21 mouse cellular contexts compared by ENCODE assay signal in genomic region chr9:53022096-53022495, GRCm38 (mm10).
"Had no signal": no experiment of that assay in that cellular context is flagged by ENCODE, and none has a peak within 500 bp of the region (broad histone marks: within the 10 kb centered on the region; RNA-seq: fewer than 3 reads in every experiment).

No protein-coding gene starts in this region.

- H3K27ac ChIP-seq: lung, embryonic 15.5 days; macrophage; midbrain, embryonic 10.5 days; midbrain, embryonic 12.5 days; neural tube, embryonic 13.5 days; neural tube, embryonic 15.5 days had no signal

- H3K36me3 ChIP-seq: lung, embryonic 15.5 days; midbrain, embryonic 10.5 days; midbrain, embryonic 12.5 days; neural tube, embryonic 13.5 days; neural tube, embryonic 15.5 days had no signal

- H3K9me3 ChIP-seq: lung, embryonic 15.5 days; midbrain, embryonic 10.5 days; midbrain, embryonic 12.5 days; neural tube, embryonic 13.5 days; neural tube, embryonic 15.5 days had no signal

- H3K4me2 ChIP-seq: lung, embryonic 15.5 days; midbrain, embryonic 12.5 days; neural tube, embryonic 13.5 days; neural tube, embryonic 15.5 days had no signal

- H3K4me3 ChIP-seq: lung, embryonic 15.5 days; midbrain, embryonic 10.5 days; midbrain, embryonic 12.5 days; myocyte; neural tube, embryonic 13.5 days; neural tube, embryonic 15.5 days had no signal

- DNase-seq: liver, postnatal 0 days; lung, adult 2 months; lung, postnatal 14 days; lung, postnatal 36 days; midbrain, embryonic 14.5 days; right cerebral cortex, adult 18-20 months; right cerebral cortex, postnatal 25 days; right cerebral cortex, postnatal 4 days; spleen, adult 18-20 months; thymus, adult 18-20 months; thymus, postnatal 14 days; thymus, postnatal 36 days had no signal

- H3K27me3 ChIP-seq: lung, embryonic 15.5 days; midbrain, embryonic 12.5 days; neural tube, embryonic 13.5 days; neural tube, embryonic 15.5 days had no signal

- H3K9ac ChIP-seq: liver, postnatal 0 days; lung, embryonic 15.5 days; midbrain, embryonic 12.5 days; neural tube, embryonic 13.5 days; neural tube, embryonic 15.5 days had no signal

- H3K4me1 ChIP-seq: lung, embryonic 15.5 days; midbrain, embryonic 10.5 days; midbrain, embryonic 12.5 days; neural tube, embryonic 13.5 days; neural tube, embryonic 15.5 days had no signal

- ATAC-seq: liver, postnatal 0 days; lung, postnatal 0 days; midbrain, embryonic 16.5 days had no signal
